Mouse (Mus musculus): Measurements from ENCODE around the gene Abcc8. TPM values are rescaled to one million over a fixed set of nuclear protein-coding genes. Genes with fewer than 3 reads are reported as not detected.

Abcc8 gene
- polyA plus RNA-seq, 1 experiment: not detected

GRCm38 (mm10) chr7:46125340-46125739 lies 54.5 kb downstream of the Abcc8 start:
- no peaks in the 10 kb centered on the region for H3K9me3 ChIP-seq (ENCODE audit: control insufficient read depth, low read length)

GRCm38 (mm10) chr7:46124460-46124859 lies 55.4 kb downstream of the Abcc8 start:
- no peak overlapping the region for H3K4me3 ChIP-seq (replicated peaks)
- H3K4me1 ChIP-seq (ENCODE audit: control insufficient read depth): no peaks in the 10 kb centered on the region
- H3K9me3 ChIP-seq (ENCODE audit: control insufficient read depth, low read length): no peaks in the 10 kb centered on the region
- H3K36me3 ChIP-seq (ENCODE audit: control insufficient read depth): no peaks in the 10 kb centered on the region
- no peaks in the 10 kb centered on the region for H3K27me3 ChIP-seq (ENCODE audit: control insufficient read depth)
- no peak for TF ChIP-seq TAL1 (IDR thresholded peaks at IDR 0.05; ENCODE audit: low read length)
- TF ChIP-seq GATA1 (IDR thresholded peaks at IDR 0.05; ENCODE audit: low read length): no peak

More at GRCm38 (mm10) chr7:46125340-46125739, 54.5 kb downstream of the Abcc8 start:
- TF ChIP-seq GATA1 (IDR thresholded peaks at IDR 0.05; ENCODE audit: low read length): no peak
- TF ChIP-seq TAL1 (IDR thresholded peaks at IDR 0.05; ENCODE audit: low read length): no peak
- Histone ChIP-seq H3K4me3 (replicated peaks) (no peak overlapping the region), H3K4me1 (ENCODE audit: control insufficient read depth) (no peaks in the 10 kb centered on the region), H3K27me3 (ENCODE audit: control insufficient read depth) (no peaks in the 10 kb centered on the region), H3K36me3 (ENCODE audit: control insufficient read depth) (no peaks in the 10 kb centered on the region)

- TF ChIP-seq GATA1 (IDR thresholded peaks at IDR 0.05; ENCODE audit: low read length): no peak
- no peak for TF ChIP-seq TAL1 (IDR thresholded peaks at IDR 0.05; ENCODE audit: low read length)
- no peaks in the 10 kb centered on the region for H3K9me3 ChIP-seq (ENCODE audit: control insufficient read depth, low read length)
- no peak overlapping the region for H3K4me3 ChIP-seq (replicated peaks)
- no peaks in the 10 kb centered on the region for H3K4me1 ChIP-seq (ENCODE audit: control insufficient read depth)
- no peaks in the 10 kb centered on the region for H3K36me3 ChIP-seq (ENCODE audit: control insufficient read depth)
- H3K27me3 ChIP-seq (ENCODE audit: control insufficient read depth): no peaks in the 10 kb centered on the region
Measured at GRCm38 (mm10) chr7:46122964-46123363, 56.9 kb downstream of the Abcc8 start.

GRCm38 (mm10) chr7:46117035-46117434 lies 62.8 kb downstream of the Abcc8 start:
- no peak for TF ChIP-seq GATA1 (IDR thresholded peaks at IDR 0.05; ENCODE audit: low read length)
- no peak for TF ChIP-seq TAL1 (IDR thresholded peaks at IDR 0.05; ENCODE audit: low read length)
- no peak overlapping the region for H3K4me3 ChIP-seq (replicated peaks)
- H3K4me1 ChIP-seq (ENCODE audit: control insufficient read depth): no peaks in the 10 kb centered on the region
- no peaks in the 10 kb centered on the region for H3K9me3 ChIP-seq (ENCODE audit: control insufficient read depth, low read length)
- no peaks in the 10 kb centered on the region for H3K27me3 ChIP-seq (ENCODE audit: control insufficient read depth)
- no peaks in the 10 kb centered on the region for H3K36me3 ChIP-seq (ENCODE audit: control insufficient read depth)

GRCm38 (mm10) chr7:46116118-46116581 lies 63.7 kb downstream of the Abcc8 start:
- H3K36me3 ChIP-seq (ENCODE audit: control insufficient read depth): no peaks in the 10 kb centered on the region
- H3K27me3 ChIP-seq (ENCODE audit: control insufficient read depth): no peaks in the 10 kb centered on the region
- H3K4me3 ChIP-seq (replicated peaks): no peak overlapping the region

GRCm38 (mm10) chr7:46113435-46113834 lies 66.4 kb downstream of the Abcc8 start:
- H3K4me3 ChIP-seq (replicated peaks): no peak overlapping the region
- no peaks in the 10 kb centered on the region for H3K36me3 ChIP-seq (ENCODE audit: control insufficient read depth)
- H3K9me3 ChIP-seq (ENCODE audit: control insufficient read depth, low read length): no peaks in the 10 kb centered on the region
- no peaks in the 10 kb centered on the region for H3K4me1 ChIP-seq (ENCODE audit: control insufficient read depth)
- no peaks in the 10 kb centered on the region for H3K27me3 ChIP-seq (ENCODE audit: control insufficient read depth)
- no peak for TF ChIP-seq TAL1 (IDR thresholded peaks at IDR 0.05; ENCODE audit: low read length)
- no peak for TF ChIP-seq GATA1 (IDR thresholded peaks at IDR 0.05; ENCODE audit: low read length)

More at GRCm38 (mm10) chr7:46116118-46116581, 63.7 kb downstream of the Abcc8 start:
- no peak for TF ChIP-seq GATA1 (IDR thresholded peaks at IDR 0.05; ENCODE audit: low read length)
- no peak for TF ChIP-seq TAL1 (IDR thresholded peaks at IDR 0.05; ENCODE audit: low read length)
- no peaks in the 10 kb centered on the region for H3K4me1 ChIP-seq (ENCODE audit: control insufficient read depth)
- H3K9me3 ChIP-seq (ENCODE audit: control insufficient read depth, low read length): no peaks in the 10 kb centered on the region

GRCm38 (mm10) chr7:46111938-46112337 lies 67.9 kb downstream of the Abcc8 start:
- Histone ChIP-seq H3K9me3 (ENCODE audit: control insufficient read depth, low read length) (no peaks in the 10 kb centered on the region), H3K36me3 (ENCODE audit: control insufficient read depth) (no peaks in the 10 kb centered on the region), H3K4me1 (ENCODE audit: control insufficient read depth) (no peaks in the 10 kb centered on the region), H3K27me3 (ENCODE audit: control insufficient read depth) (no peaks in the 10 kb centered on the region), H3K4me3 (replicated peaks) (no peak overlapping the region)
- no peak for TF ChIP-seq GATA1 (IDR thresholded peaks at IDR 0.05; ENCODE audit: low read length)
- TF ChIP-seq TAL1 (IDR thresholded peaks at IDR 0.05; ENCODE audit: low read length): no peak

- H3K4me3 ChIP-seq (replicated peaks): no peak overlapping the region
- TF ChIP-seq TAL1 (IDR thresholded peaks at IDR 0.05; ENCODE audit: low read length) (no peak), GATA1 (IDR thresholded peaks at IDR 0.05; ENCODE audit: low read length) (no peak)
- no peaks in the 10 kb centered on the region for H3K9me3 ChIP-seq (ENCODE audit: control insufficient read depth, low read length)
- H3K36me3 ChIP-seq (ENCODE audit: control insufficient read depth): no peaks in the 10 kb centered on the region
- H3K27me3 ChIP-seq (ENCODE audit: control insufficient read depth): no peaks in the 10 kb centered on the region
- H3K4me1 ChIP-seq (ENCODE audit: control insufficient read depth): no peaks in the 10 kb centered on the region
Measured at GRCm38 (mm10) chr7:46111212-46111817, 68.5 kb downstream of the Abcc8 start.

GRCm38 (mm10) chr7:46110079-46110478 lies 69.8 kb downstream of the Abcc8 start:
- H3K27me3 ChIP-seq (ENCODE audit: control insufficient read depth): no peaks in the 10 kb centered on the region

More at GRCm38 (mm10) chr7:46110079-46110478, 69.8 kb downstream of the Abcc8 start:
- Histone ChIP-seq H3K36me3 (ENCODE audit: control insufficient read depth) (no peaks in the 10 kb centered on the region), H3K4me3 (replicated peaks) (no peak overlapping the region), H3K9me3 (ENCODE audit: control insufficient read depth, low read length) (no peaks in the 10 kb centered on the region), H3K4me1 (ENCODE audit: control insufficient read depth) (no peaks in the 10 kb centered on the region)
- TF ChIP-seq TAL1 (IDR thresholded peaks at IDR 0.05; ENCODE audit: low read length) (no peak), GATA1 (IDR thresholded peaks at IDR 0.05; ENCODE audit: low read length) (no peak)

All from erythroblast, embryonic 14.5 days (primary cell).